Mouse (Mus musculus) erythroblast, embryonic 14.5 days (primary cell): ENCODE measurements around the gene Gxylt2. TPM values are rescaled to one million over a fixed set of nuclear protein-coding genes. Genes with fewer than 3 reads are reported as not detected.

Experiments used
- H3K27me3 ChIP-seq: 2 replicates; pipeline ENCODE4 v1.6.1; 2012; ENCODE audit warnings: inconsistent platforms; ENCODE audit not compliant: control insufficient read depth
- H3K36me3 ChIP-seq: 2 replicates; pipeline ENCODE4 v1.6.1; 2012; ENCODE audit warnings: mild to moderate bottlenecking, inconsistent platforms; ENCODE audit not compliant: control insufficient read depth
- H3K4me1 ChIP-seq: 2 replicates; pipeline ENCODE4 v1.6.1; 2012; ENCODE audit warnings: inconsistent platforms; ENCODE audit not compliant: control insufficient read depth
- H3K4me3 ChIP-seq: replicated peaks from 2 replicates; pipeline ENCODE3; 2012; ENCODE audit warnings: moderate library complexity, mild to moderate bottlenecking, inconsistent platforms
- H3K9me3 ChIP-seq: 2 replicates; pipeline ENCODE4 v1.6.1; 2012; ENCODE audit warnings: low read length, inconsistent platforms, mixed read lengths; ENCODE audit not compliant: control insufficient read depth
- GATA1 ChIP-seq: IDR thresholded peaks from 2 replicates; pipeline ENCODE4 v1.6.1; 2012; ENCODE audit warnings: low read length, inconsistent platforms, mixed read lengths
- TAL1 ChIP-seq: IDR thresholded peaks from 3 replicates; pipeline ENCODE4 v1.6.1; 2012; ENCODE audit warnings: low read length, inconsistent platforms, mixed read lengths
- polyA plus RNA-seq: library from polyadenylated mRNA; stranded (reverse); fragments of >175 nt; gene quantifications from 2 replicates; pipeline ENCODE4 v1.2.3, GENCODE M21; 2012

The Gxylt2 gene
- polyA plus RNA-seq, result not detected in 2 replicates

GRCm38 (mm10) chr6:100704574-100705365 is at the start of gene Gxylt2:
TSS of gene Gxylt2 (plus strand) at chr6:100704734.
- Histone ChIP-seq H3K27me3 (peaks cover 33% of the 10 kb centered on the region), H3K4me3 (peak within 1 kb of the TSS; percentile 28)
- TF ChIP-seq TAL1, result no peak

GRCm38 (mm10) chr6:100660395-100660794 is 44.1 kb upstream of the Gxylt2 start:
- no peaks in the 10 kb centered on the region for H3K9me3 ChIP-seq
- H3K27me3 ChIP-seq, result no peaks in the 10 kb centered on the region
- H3K4me3 ChIP-seq, result no peak overlapping the region
- TF ChIP-seq TAL1, result no peak
- TF ChIP-seq GATA1, result no peak
- no peaks in the 10 kb centered on the region for H3K4me1 ChIP-seq
- H3K36me3 ChIP-seq, result peaks cover 68% of the 10 kb centered on the region

More at GRCm38 (mm10) chr6:100704574-100705365, at the start of gene Gxylt2:
- H3K36me3 ChIP-seq, result no peaks in the 10 kb centered on the region
- no peaks in the 10 kb centered on the region for H3K9me3 ChIP-seq
- no peaks in the 10 kb centered on the region; the same call in 1 of the 2 replicates for H3K4me1 ChIP-seq

GRCm38 (mm10) chr6:100662224-100662623 is 42.3 kb upstream of the Gxylt2 start:
- H3K4me1 ChIP-seq, result no peaks in the 10 kb centered on the region
- H3K36me3 ChIP-seq, result peaks cover 70% of the 10 kb centered on the region
- TF ChIP-seq GATA1, result no peak
- TF ChIP-seq TAL1, result no peak
- no peaks in the 10 kb centered on the region for H3K27me3 ChIP-seq
- no peaks in the 10 kb centered on the region for H3K9me3 ChIP-seq
- H3K4me3 ChIP-seq, result no peak overlapping the region

- no peak for TF ChIP-seq TAL1
- no peak for TF ChIP-seq GATA1
- no peaks in the 10 kb centered on the region for H3K27me3 ChIP-seq
- peaks cover 34% of the 10 kb centered on the region for H3K36me3 ChIP-seq
- no peak overlapping the region for H3K4me3 ChIP-seq
- no peaks in the 10 kb centered on the region for H3K9me3 ChIP-seq
- peaks cover 28% of the 10 kb centered on the region for H3K4me1 ChIP-seq
Observed at GRCm38 (mm10) chr6:100667644-100668043, 36.9 kb upstream of the Gxylt2 start.

- TF ChIP-seq GATA1 (no peak), TAL1 (no peak)
- Histone ChIP-seq H3K27me3 (no peaks in the 10 kb centered on the region), H3K9me3 (no peaks in the 10 kb centered on the region), H3K4me3 (no peak overlapping the region), H3K36me3 (peaks cover 22% of the 10 kb centered on the region), H3K4me1 (peaks cover 28% of the 10 kb centered on the region)
Observed at GRCm38 (mm10) chr6:100668858-100669257, 35.7 kb upstream of the Gxylt2 start.

- TF ChIP-seq TAL1 (peak; percentile 27; the same call in 1 of the 3 replicates), GATA1 (peak; percentile 43; the same call in 1 of the 2 replicates)
- Histone ChIP-seq H3K9me3 (no peaks in the 10 kb centered on the region), H3K4me1 (peaks cover 28% of the 10 kb centered on the region), H3K27me3 (no peaks in the 10 kb centered on the region), H3K4me3 (peak overlapping the region; percentile 90), H3K36me3 (peaks cover 7% of the 10 kb centered on the region)
Observed at GRCm38 (mm10) chr6:100670370-100670841, 34.1 kb upstream of the Gxylt2 start.

GRCm38 (mm10) chr6:100670880-100671344 is 33.6 kb upstream of the Gxylt2 start, which contains the start of gene Shq1:
TSS of gene Shq1 (minus strand) at chr6:100671157.
- no peak for TF ChIP-seq GATA1
- no peak for TF ChIP-seq TAL1
- Histone ChIP-seq H3K27me3 (no peaks in the 10 kb centered on the region), H3K36me3 (peaks cover 4% of the 10 kb centered on the region), H3K4me1 (peaks cover 28% of the 10 kb centered on the region), H3K9me3 (no peaks in the 10 kb centered on the region), H3K4me3 (peak within 1 kb of the TSS; percentile 90)

- no peaks in the 10 kb centered on the region for H3K27me3 ChIP-seq
- H3K4me1 ChIP-seq, result peaks cover 28% of the 10 kb centered on the region
- peak overlapping the region; percentile 90 for H3K4me3 ChIP-seq
- H3K36me3 ChIP-seq, result peaks cover 4% of the 10 kb centered on the region
- H3K9me3 ChIP-seq, result no peaks in the 10 kb centered on the region
- no peak for TF ChIP-seq TAL1
- TF ChIP-seq GATA1, result no peak
Observed at GRCm38 (mm10) chr6:100671401-100671800, 33.1 kb upstream of the Gxylt2 start.

GRCm38 (mm10) chr6:100674974-100675373 is 29.6 kb upstream of the Gxylt2 start:
- no peaks in the 10 kb centered on the region for H3K27me3 ChIP-seq
- no peaks in the 10 kb centered on the region for H3K9me3 ChIP-seq
- H3K4me3 ChIP-seq, result no peak overlapping the region
- no peaks in the 10 kb centered on the region for H3K36me3 ChIP-seq
- H3K4me1 ChIP-seq, result peaks cover 16% of the 10 kb centered on the region
- no peak for TF ChIP-seq GATA1
- no peak for TF ChIP-seq TAL1
